Mouse (Mus musculus) lung, postnatal 10 days (tissue): ENCODE measurements at regions not wholly inside any gene's neighbourhood (a gene's known extent, or its start where the extent isn't known, plus 50 kb on each side); places are given as distances from the start of the nearest gene placed in this dataset.
A peak's percentile ranks its signal among the peaks of the same experiment; 100 is the strongest.

ENCODE experiments used
- DNase-seq: peaks from one replicate; pipeline ENCODE4 v3.0.0; 2021

DNA sequence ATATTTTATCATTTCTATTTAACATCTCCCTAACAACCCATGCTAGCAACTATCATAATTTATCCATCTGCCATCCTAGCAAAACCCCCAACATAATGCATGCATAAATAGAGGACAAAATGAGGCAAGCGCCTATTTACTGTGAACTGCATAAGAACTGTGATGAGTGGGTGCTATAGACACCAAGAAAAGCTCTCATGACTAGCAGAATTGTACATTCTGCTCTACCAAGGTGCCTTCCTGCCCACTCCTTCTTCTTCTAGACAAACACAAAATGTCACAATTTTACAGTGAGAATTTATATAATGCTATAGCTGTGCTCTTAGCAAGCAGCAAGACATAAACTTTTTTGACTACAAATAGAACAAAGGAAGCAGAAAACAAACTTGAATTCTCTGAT, 305.9 kb downstream of the Brinp1 start:
- DNase-seq: no peak

DNA sequence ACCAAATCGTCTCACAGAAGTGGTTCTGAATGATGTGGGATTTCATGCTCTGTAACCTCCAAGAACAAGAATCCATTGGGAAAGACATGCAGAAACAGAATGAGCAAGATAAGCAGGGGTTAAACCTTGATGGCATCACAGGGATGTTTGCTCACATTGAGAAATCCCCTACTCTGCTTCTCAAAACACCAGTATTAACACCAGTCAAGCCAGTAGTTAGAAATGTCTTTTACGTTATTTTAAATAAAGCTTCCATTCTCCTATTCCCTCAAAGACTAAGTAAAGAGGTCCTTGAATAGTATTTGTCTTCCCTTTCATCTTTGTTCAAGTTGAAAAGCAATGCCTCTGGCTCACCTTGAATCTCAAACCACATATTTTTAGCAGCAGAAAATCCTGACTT, 320.9 kb downstream of the Brinp1 start:
- no peak for DNase-seq

DNA sequence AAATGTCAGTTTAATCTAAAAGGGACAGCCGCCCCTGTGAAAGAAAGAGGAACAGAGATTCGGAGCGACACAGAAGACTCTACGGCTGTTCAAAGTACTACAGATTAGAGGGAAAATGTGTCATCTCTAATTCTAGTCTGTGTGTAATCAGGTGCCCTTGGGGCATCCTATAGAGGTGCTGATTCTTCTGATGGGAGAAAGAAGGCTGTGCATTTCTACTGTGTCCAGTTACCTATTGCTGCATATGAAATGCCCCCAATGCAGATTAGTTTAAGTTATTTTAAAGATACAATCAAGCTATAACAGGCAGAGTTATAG, 330.2 kb downstream of the Brinp1 start:
- no peak for DNase-seq

DNA sequence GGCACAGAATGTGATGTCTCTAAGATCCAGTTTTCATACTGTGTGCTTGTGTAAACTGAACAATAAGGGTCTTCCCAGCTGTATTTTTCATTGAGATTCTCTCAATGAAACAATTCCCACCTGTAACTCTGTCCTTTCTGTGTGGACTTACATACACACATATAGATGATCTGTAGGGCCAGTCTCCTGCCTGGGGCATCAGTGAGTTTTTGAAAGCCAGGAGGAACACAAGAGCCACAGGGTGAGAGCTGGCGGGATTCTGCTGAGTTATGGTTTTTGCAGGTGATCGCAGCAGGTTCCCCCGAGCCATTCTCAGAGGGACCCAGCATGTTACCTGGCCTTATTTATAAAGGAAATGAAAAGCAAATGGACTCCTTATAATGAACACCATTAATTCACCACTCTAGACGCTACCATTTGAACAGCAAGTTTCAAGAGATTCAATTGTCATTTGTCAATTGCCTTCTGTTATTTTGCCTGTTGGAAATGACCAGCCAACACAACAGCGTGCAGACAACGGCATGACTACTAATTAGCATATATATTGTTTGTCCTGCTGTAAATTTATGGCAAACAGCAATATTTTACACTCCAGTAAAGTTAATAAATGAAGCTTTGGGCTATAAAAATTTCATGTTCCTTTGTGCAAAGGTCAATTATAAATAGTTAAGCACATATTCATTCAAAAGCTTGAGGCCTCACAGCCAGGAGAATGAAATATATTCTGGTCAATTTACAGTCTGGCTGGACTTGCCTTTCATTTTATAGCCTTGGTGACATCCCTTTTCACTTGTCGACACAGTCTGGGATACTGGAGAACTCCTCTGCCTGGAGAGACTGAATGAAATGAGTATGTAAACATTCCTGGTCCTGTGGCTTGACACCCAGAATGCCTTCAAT, 330.8 kb downstream of the Brinp1 start:
- no peak for DNase-seq

DNA sequence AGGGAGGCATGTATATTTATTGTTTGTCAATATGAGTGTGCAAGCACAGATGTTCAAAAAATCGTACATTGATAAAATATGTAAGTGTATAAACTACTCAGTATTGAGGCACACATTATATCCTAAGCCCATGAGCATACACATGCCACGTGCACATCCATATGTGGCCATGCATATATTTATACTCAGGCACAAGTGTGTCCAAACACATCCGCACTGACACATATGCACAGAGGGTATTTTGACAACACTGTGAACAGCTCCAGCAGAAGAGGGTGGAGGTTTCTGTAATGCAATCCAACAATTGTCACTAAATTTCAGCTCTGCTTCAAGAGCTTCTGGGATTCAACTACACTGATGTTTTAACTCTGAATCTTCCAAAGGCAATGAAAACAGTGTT, 333.6 kb downstream of the Brinp1 start:
- no peak for DNase-seq

DNA sequence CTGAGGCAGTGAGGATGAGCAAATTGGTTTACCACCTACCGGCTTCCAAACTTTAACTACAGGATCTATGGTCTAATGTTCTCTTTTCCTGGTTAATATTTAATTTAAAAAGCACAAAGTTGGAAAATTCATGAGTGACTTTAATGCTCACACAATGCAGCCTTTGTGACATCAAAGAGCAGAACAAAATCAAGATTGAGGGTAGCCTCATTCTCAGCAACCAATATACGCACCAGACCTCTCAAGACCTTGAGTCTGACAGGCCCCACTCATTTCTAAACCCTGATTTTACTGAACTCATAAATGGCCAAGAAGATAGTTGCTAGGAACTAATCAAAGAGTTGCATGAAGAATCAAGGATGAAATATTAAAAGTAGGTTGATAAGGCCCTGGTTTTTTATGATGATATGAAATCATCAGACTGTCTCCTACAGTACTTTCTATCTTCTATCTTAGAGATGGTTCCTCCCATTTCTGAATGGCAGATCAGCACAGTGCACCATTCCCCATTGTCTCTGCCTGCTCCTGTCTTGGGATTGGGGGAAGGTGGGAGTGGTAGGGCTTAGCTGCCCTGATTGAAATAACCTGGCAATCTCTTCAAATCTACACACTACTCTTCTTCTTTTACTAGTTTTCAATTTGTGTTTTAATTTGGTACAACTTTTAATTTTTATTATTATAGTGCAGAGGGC, 338.3 kb downstream of the Brinp1 start:
- DNase-seq: no peak

DNA sequence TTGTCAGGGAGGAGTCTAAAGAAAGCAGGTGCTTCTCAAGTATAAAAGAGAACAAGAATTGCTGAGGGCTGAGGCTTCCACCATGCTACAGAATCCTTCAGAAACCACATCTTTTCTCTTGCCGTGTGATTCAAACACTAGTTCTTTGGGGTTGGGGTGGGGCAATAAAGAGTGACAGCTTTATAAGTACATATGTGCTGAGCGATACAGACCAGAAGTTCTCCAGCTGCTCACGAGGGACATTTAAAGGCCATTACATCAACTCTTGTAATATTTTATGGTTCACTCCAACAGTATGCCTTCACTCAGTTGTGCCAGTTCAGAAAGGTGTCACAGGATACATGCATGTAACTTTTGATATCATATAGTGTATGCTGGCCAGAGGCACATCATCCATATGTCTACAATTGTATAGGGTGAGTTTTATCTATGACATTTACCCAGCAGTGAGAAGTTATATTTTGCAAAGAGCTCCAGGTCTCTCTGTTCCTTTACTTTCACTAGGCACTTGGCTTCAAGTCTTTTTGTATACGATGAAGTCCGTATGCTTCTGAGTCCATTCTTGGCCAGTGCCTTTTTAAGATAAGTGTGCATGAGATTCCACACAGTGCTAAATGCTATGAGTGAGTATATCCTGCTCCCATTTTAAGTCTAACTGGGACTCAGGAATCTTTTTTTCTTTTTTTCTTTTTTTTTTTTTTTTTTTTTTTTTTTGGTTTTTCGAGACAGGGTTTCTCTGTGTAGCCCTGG, 341.8 kb downstream of the Brinp1 start:
- DNase-seq: no peak

DNA sequence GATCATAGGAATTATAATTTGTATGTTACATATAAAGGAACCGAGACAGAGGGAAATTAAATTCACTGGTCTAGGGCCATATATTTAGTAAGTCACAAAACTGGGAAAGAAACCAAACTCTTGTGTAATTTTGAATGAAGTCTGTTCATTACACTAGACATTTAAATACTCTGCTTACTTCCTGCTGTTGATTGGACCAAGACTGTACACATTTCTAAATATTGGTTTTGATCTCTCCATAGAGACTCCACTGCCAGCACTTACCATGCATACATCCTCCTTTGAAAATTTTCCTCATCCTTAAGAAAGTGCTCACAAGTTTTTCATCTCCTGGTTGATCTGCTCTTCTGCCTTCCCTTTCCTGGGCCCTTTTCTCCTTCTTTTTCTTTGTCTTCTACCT, 358.9 kb downstream of the Brinp1 start:
- no peak for DNase-seq

DNA sequence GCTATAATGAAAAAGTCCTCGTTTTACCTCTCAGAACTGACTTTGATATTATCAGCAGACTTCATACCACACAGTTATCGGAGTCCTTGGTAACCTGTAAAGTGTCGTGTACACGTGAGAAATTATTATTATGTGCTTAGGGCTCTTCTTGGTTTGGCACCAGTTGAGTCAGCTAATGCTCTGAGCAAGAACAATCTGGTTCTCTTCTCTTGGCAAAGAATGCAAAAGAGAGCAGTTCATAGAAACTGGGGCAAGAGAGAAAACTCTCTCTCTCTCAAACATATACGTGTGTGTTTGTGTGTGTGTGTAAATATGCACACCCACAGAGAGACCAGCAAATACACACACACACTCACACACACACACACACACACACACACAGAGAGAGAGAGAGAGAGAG, 378.8 kb downstream of the Brinp1 start:
- DNase-seq: no peak

DNA sequence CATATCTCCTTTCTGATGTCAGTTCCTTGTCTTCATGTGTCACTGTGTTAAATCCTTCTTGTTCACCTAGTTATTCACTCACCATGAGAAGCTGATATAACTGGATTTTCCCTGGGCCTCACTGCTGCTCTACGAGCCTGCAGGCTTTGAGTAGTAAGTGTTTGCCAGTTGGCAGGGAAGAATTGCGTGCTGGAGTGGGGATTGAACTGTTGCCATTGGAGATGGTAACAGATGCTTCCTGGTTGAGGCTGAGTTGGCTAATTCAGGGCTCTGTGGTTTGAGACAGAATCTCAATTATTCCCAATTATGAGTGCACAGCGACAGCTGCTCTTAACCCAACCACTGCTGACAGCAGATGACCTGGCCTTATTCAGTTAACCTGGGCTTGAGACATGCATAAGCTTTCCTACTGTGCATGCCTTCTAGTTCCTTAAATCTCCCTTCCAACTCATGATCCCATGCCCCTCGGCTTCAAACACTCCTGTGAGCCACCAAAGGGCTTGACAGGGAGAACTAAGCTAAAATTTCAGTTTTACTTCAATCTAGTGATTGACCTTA, 379.5 kb downstream of the Brinp1 start:
- no peak for DNase-seq

DNA sequence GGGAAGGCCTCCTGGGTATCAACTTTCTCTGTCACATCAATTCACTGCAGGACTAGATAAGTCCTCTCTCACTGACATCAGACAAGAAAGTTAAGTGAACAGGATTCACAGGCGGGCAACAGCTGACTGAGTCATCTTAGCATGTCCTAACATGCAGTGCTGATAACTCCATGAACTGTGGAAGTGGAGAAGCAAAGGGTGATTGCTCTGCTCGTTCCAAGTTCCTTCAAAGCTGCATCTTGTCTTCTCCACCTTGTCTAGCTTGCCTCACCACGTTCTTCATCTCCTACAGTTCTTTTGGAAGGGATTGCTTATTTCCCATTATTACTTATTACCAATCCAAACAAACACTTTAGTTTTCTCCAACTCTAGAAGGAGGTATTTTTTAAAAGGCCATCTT, 380.9 kb downstream of the Brinp1 start:
- peak; percentile 48 for DNase-seq

DNA sequence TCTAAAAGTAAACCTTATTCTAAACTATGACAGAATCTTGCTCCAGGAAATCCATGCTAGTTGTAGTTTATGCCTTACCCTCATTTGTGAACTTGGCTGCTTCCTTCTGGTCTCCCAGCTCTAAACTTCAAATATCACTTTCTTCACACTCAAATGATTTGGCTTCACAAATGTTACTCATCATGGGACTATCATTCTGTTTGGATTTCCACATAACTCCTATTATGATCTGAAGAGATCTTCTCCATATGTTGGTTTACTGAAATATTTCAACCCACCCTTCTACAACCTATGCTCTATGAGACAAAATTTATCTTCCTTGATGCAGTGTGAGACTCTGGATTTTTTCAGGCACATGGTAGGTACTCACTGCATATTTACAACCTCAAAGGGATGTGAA, 381.7 kb downstream of the Brinp1 start:
- DNase-seq: no peak

DNA sequence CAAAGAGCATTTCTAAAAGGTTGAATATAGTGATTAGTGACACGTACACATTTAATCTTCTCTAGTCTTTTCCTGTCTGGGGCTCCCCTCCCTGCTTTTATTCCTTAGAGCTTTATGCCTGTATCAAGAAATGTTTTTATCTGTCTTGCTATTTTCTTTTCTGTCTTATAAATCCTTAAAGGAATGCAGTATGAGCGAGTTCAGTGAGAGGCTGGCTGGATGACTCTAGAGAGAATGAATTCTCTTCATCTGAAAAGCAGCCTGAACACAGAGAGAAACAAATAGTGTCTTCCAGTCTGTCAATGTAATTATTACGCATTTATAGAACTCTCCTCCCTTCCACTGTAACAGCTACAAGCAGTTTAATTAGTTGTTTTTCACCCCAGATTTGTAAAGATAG, 417.9 kb downstream of the Brinp1 start:
- DNase-seq: no peak

DNA sequence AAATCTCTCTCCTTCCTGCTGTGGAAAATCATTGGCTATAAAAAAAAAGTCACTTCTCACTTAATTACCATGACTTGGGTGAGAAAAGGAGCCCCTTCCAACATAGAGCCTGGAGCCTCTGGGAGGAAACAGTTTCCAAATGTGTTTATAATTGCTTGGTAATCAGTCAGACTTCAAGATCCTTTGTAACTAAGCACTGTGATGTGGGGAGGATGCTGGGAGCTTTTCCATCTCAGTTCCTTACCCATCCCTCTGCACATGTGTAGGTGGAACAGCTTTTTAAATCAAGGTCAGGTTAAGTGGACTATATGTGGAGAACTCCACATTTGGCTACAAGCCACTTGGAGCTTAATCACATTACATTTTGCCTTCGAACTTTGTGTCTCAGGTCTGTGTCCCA, 418.4 kb downstream of the Brinp1 start:
- no peak for DNase-seq

DNA sequence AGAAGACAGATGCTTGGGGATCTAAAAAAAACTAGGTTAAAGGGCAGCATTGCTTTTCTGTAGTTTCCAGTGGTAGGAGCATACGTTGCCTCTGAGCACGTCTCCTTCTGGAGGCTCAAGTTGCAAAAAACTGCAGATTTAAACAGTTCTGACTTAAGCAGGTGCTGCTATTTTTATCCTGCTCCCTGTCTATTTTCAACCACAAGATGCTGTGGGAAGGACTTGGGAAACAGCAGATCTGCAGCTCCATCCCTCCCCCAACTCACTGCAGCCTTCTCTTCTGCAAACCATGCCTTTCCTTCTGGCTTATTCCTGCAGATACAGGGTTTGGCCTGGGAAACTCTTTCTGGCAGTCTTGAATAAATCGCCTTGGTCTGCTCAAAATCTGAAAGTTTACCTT, 422.1 kb downstream of the Brinp1 start:
- no peak for DNase-seq

DNA sequence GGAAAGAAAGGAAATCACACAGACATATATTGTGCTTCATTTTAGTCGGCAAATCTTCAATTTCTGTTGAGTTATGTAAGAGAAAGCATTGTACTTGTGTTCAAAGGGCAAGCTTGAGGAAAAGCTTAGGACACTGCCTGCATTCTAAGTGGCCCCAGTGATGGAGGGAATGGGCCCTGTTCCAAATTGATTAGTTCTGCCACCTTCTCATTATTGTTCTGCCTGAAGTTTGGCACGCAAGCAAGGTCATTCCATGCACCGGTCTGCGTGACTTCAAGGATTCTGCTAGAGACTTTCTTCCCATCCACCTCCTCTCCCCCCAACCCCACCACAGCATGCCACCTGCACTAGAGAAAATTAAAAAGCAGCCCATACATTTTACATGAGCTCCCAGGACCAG, 466.2 kb downstream of the Brinp1 start:
- DNase-seq: no peak

DNA sequence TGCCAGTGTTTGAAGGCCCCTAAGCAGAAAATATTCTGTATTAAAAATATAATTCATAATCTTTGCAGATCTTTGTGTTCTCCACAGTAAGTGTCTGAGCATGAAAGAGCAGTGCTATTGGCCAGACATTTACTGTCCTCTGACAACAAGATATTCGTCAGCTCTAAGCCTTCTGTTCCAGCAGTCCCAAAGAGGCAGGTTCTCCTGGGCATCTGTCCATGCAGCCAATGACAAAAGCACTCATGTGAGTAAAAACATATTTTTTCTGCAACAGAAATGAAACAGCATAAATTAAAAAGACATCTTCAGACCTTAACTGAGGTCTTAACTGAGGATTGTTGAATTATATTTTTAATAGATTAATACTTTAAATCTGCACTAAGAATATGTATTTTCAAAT, 467.3 kb downstream of the Brinp1 start:
- DNase-seq: no peak

DNA sequence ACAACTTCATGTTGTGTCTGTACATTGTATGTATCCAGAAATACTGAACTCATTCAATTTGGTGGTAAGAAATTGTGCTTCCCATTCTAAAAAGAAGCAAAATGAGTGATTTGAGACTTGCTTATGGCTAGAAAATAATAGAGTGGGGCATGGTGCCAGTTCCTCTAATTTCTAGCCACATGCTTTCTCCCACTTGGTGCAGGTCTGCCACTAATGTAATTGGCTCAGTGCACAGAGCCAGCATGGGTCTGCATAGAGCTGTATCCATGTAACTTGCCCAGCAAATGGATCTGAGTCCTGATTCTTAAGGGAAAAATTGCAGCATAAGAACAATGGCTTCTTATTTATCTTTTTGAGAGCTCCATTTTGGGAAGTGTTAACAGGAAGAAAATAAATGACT, 492.4 kb downstream of the Brinp1 start:
- no peak for DNase-seq

DNA sequence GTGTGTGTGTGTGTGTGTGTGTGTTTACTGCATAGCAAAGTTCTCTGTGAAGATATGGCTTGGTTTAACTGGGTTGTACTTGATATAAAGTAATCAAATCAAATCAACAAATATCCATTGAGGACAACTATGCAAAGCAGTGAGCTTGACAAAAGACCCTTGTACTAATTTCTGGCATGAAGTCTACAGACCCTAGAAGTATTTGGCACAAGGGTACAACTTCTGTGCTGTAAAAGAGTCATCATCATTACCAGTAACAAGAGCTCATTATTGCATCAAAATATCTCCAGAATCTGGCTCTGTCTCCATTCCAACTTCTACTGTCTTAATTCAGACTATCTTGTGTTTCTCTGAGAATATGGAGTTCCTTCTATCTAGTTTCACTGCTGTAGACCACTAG, 538.2 kb downstream of the Brinp1 start:
- DNase-seq: no peak

DNA sequence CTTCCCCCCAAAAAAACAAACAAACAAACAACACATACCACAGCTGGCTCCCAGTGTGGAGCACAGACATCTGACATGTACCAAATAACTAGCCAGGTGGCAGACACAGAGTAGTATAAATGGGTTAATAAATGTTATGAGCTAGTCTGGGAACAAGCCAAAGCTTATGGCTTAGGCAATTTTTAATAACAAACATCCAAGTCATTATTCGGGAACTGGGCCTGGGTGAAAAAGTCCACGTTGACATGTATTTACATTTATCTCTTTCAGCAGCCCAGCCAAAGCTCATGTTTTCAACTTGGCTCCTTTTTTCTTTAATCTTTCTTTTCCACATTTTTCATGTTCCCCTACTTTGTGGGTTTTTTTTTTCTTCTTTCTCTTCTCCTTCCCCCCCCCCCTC, 543.4 kb downstream of the Brinp1 start:
- DNase-seq: no peak

DNA sequence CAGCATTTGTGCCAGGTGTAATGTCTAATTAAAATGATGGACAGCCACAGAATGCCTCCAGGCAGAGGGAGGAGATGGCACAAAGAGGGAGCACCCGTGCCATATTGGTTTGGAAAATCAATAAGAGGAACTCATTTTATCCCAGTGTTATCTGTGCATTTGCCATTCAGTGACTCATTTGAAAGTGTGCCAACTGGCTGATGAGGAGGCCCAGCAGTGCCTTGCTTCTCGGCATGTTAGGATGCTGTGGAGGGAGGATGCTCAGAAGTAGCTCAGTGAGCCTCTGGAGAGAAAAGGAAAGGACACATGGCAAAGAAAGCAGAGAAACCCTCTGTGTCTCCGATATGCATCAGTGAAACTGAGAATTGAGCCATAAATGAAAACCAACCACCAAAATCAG, 549.8 kb downstream of the Brinp1 start:
- DNase-seq: no peak

DNA sequence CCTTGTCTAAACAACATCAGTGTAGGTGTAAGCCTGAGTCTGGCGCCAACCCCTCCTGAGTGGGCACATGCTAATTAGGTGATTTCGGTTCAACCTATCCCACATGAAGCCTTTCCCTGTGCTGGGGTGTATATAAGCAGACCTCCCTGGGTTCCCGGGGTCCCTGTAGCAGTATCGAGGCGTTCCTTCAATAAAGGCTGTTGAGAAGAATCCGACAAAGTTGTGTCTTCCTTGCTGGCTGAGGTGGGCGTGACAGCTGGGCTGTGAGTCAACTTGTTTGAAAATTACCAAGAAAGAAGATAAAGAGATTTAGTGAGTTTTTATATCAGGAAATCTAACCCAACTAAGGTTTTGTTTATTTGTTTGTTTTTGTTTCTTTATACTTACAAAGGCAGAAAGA, 567.1 kb downstream of the Brinp1 start:
- no peak for DNase-seq

DNA sequence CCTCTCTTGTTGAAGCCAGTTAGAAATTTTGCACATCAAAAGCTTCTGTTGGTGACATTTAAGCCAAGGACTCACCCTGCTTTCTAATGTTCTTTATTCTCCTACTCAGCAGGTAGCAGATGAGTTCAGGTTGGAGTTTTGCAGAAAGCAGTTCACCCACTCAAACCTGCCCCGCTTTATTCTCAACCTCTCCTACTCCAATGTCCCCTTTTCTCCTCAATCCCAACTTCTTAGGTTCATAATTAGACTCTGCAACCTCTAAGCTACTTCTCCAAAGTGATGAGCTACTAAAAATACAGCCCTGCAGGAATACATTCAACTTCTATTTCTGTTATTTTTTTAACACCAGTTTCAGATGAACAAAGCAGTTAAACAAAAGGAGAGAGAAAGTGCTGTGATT, 572.2 kb downstream of the Brinp1 start:
- no peak for DNase-seq

DNA sequence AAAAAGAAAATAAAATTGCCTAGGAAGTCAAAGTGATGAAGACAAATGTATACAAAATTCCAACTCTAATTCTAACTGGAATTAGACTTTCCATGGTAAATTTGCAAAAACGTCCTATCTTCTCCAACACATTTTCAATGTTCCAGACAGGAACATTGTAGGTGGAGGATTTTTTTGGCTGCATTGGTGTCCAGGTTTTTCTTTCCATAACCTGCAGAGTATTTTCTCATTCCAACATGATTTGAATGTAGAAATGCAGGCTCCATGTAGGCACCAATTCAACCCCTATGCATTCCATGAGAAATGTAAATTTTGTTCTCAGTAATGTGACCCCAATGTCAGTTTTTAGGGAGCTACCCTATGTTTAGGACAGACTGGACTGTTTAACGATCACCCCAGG, 586.2 kb downstream of the Brinp1 start:
- no peak for DNase-seq
